Mouse (Mus musculus): ENCODE results near the gene Zbtb24. TPM values are rescaled to one million over a fixed set of nuclear protein-coding genes. Genes with fewer than 3 reads are reported as not detected.
"Not testable (repeated sequence)": the region's sequence is repeated elsewhere in the genome, so short reads cannot be mapped to it uniquely, and the experiment has no call there.

Gene Zbtb24
- polyA plus RNA-seq, 1 experiment from 2014 or later, result 19.4 TPM

DNA sequence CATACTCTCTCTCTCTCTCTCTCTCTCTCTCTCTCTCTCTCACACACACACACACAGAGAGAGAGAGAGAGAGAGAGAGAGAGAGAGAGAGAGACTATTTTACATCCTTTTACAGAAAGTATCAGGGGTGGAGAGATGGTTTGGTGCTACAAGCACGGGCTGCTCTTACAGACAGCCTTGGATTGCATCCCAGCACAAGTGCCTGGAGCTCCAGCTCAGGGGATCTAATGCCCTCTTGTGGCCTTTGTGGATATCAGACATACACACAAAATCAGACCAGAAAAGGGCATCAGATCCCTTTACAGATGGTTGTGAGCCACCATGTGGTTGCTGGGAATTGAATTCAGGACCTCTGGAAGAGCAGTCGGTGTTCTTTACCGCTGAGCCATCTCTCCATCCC lies 55.3 kb downstream of the Zbtb24 start:
- not testable (repeated sequence) for H3K36me3 ChIP-seq; ATAC-seq (ENCODE audit: insufficient number of reproducible peaks, low FRiP score, low TSS enrichment, low read depth); H3K9me3 ChIP-seq (replicated peaks); H3K4me1 ChIP-seq; H3K27ac ChIP-seq (replicated peaks); H3K4me3 ChIP-seq (replicated peaks); H3K27me3 ChIP-seq; H3K9ac ChIP-seq; H3K4me2 ChIP-seq (replicated peaks)
- WGBS, result 6% methylated on average over 3 of the region's 3 CpGs

- Histone ChIP-seq H3K36me3 (no peaks in the 10 kb centered on the region), H3K27ac (replicated peaks) (no peak overlapping the region), H3K4me3 (replicated peaks) (no peak overlapping the region), H3K27me3 (no peaks in the 10 kb centered on the region), H3K9ac (no peak overlapping the region), H3K4me2 (replicated peaks) (no peak overlapping the region), H3K4me1 (no peaks in the 10 kb centered on the region), H3K9me3 (replicated peaks) (no peaks in the 10 kb centered on the region)
- no peak for ATAC-seq (ENCODE audit: insufficient number of reproducible peaks, low FRiP score, low TSS enrichment, low read depth)
- WGBS, result 33% methylated on average over 2 of the region's 2 CpGs
Measured at GRCm38 (mm10) chr10:41509160-41509559, 59.0 kb downstream of the Zbtb24 start.

- Histone ChIP-seq H3K4me1 (no peaks in the 10 kb centered on the region), H3K36me3 (no peaks in the 10 kb centered on the region), H3K27me3 (no peaks in the 10 kb centered on the region), H3K4me2 (replicated peaks) (no peak overlapping the region), H3K9me3 (replicated peaks) (no peaks in the 10 kb centered on the region), H3K27ac (replicated peaks) (no peak overlapping the region), H3K4me3 (replicated peaks) (no peak overlapping the region), H3K9ac (no peak overlapping the region)
- WGBS, result 72% methylated on average over 4 of the region's 4 CpGs
- no peak for ATAC-seq (ENCODE audit: insufficient number of reproducible peaks, low FRiP score, low TSS enrichment, low read depth)
Measured at GRCm38 (mm10) chr10:41514301-41514700, 64.1 kb downstream of the Zbtb24 start.

GRCm38 (mm10) chr10:41514921-41515320 lies 64.7 kb downstream of the Zbtb24 start:
- no peak overlapping the region for H3K9ac ChIP-seq
- no peak overlapping the region for H3K4me3 ChIP-seq (replicated peaks)
- no peak overlapping the region for H3K4me2 ChIP-seq (replicated peaks)
- no peaks in the 10 kb centered on the region for H3K36me3 ChIP-seq
- H3K4me1 ChIP-seq, result no peaks in the 10 kb centered on the region
- H3K27ac ChIP-seq (replicated peaks), result no peak overlapping the region
- no peak for ATAC-seq (ENCODE audit: insufficient number of reproducible peaks, low FRiP score, low TSS enrichment, low read depth)
- H3K27me3 ChIP-seq, result no peaks in the 10 kb centered on the region
- H3K9me3 ChIP-seq (replicated peaks), result no peaks in the 10 kb centered on the region

Other genes with a start within 250 kb of the Zbtb24 start
- 14.4 and 15.5 TPM in 2 replicates for gene Fig4, start 147.1 kb upstream of the Zbtb24 start, polyA plus RNA-seq (2015; fragmentation: Nextera tagmentation; extraction: Ambion mirVana)
- gene Ak9, start 146.4 kb upstream of the Zbtb24 start, polyA plus RNA-seq (2015; fragmentation: Nextera tagmentation; extraction: Ambion mirVana), result 0.56 and 1.1 TPM in 2 replicates
- gene Mical1, start 25.9 kb downstream of the Zbtb24 start, polyA plus RNA-seq (2015; fragmentation: Nextera tagmentation; extraction: Ambion mirVana), result 39.6 and 40.8 TPM in 2 replicates
- 58.6 and 60.8 TPM in 2 replicates for gene Smpd2, start 40.0 kb downstream of the Zbtb24 start, polyA plus RNA-seq (2015; fragmentation: Nextera tagmentation; extraction: Ambion mirVana)
- 2.6 and 6.1 TPM in 2 replicates for gene Ppil6, start 40.1 kb downstream of the Zbtb24 start, polyA plus RNA-seq (2015; fragmentation: Nextera tagmentation; extraction: Ambion mirVana)
- gene Cd164, start 69.0 kb downstream of the Zbtb24 start, polyA plus RNA-seq (2015; fragmentation: Nextera tagmentation; extraction: Ambion mirVana), result 185 TPM in 2 replicates